Mouse (Mus musculus): Measurements from ENCODE around the gene 4921501E09Rik. TPM values are rescaled to one million over a fixed set of nuclear protein-coding genes. Genes with fewer than 3 reads are reported as not detected.

Gene 4921501E09Rik
- polyA plus RNA-seq (2014; fragmentation: Nextera tagmentation; extraction: Ambion mirVana), result not detected in 2 replicates

- no peak within 1 kb of the TSS for H3K27ac ChIP-seq (replicated peaks; ENCODE audit: low read depth, low read length)
- no peaks in the 10 kb centered on the region for H3K27me3 ChIP-seq (ENCODE audit: control insufficient read depth, insufficient read depth, low read length)
- no peak within 1 kb of the TSS for H3K4me3 ChIP-seq (replicated peaks; ENCODE audit: low read depth, low read length)
- no peaks in the 10 kb centered on the region for H3K4me1 ChIP-seq (ENCODE audit: control insufficient read depth, insufficient read depth, low read length)
- no peak within 1 kb of the TSS for H3K9ac ChIP-seq (replicated peaks; ENCODE audit: low read length)
- no peaks in the 10 kb centered on the region for H3K36me3 ChIP-seq (ENCODE audit: control insufficient read depth, insufficient read depth, low read length)
- H3K9me3 ChIP-seq (ENCODE audit: control insufficient read depth, low read length), result no peaks in the 10 kb centered on the region
- DNase-seq (no peak), ATAC-seq (ENCODE audit: low FRiP score, low TSS enrichment) (no peak)
- WGBS, result 51% methylated on average over 1 of the region's 1 CpGs
- no peak within 1 kb of the TSS for H3K4me2 ChIP-seq (ENCODE audit: low read length)
These were observed at the start of gene 4921501E09Rik for GRCm38 (mm10) chr17:33067958-33068357. Gene 4921501E09Rik (minus strand): TSS chr17:33068058.

GRCm38 (mm10) chr17:33097396-33097795 lies 29.5 kb upstream of the 4921501E09Rik start:
- no peaks in the 10 kb centered on the region for H3K27me3 ChIP-seq (ENCODE audit: control insufficient read depth, insufficient read depth, low read length)
- peaks cover 10% of the 10 kb centered on the region for H3K4me1 ChIP-seq (ENCODE audit: control insufficient read depth, insufficient read depth, low read length)
- 96% methylated on average over 2 of the region's 2 CpGs for WGBS
- H3K9ac ChIP-seq (replicated peaks; ENCODE audit: low read length), result no peak overlapping the region
- 0 out of 2 replicates have a peak, but pooled peaks cover 3% of the 10 kb centered on the region for H3K36me3 ChIP-seq (ENCODE audit: control insufficient read depth, insufficient read depth, low read length)
- H3K27ac ChIP-seq (replicated peaks; ENCODE audit: low read depth, low read length), result no peak overlapping the region
- ATAC-seq (ENCODE audit: low FRiP score, low TSS enrichment) (no peak), DNase-seq (no peak)
- no peak overlapping the region for H3K4me2 ChIP-seq (ENCODE audit: low read length)
- H3K9me3 ChIP-seq (ENCODE audit: control insufficient read depth, low read length), result no peaks in the 10 kb centered on the region
- no peak overlapping the region for H3K4me3 ChIP-seq (replicated peaks; ENCODE audit: low read depth, low read length)

- peak overlapping the region; percentile 86 for H3K4me2 ChIP-seq (ENCODE audit: low read length)
- peak overlapping the region; percentile 53 for H3K4me3 ChIP-seq (replicated peaks; ENCODE audit: low read depth, low read length)
- DNase-seq (peak; percentile 88), ATAC-seq (ENCODE audit: low FRiP score, low TSS enrichment) (peak; percentile 78)
- H3K27ac ChIP-seq (replicated peaks; ENCODE audit: low read depth, low read length), result peak overlapping the region; percentile 94
- H3K9ac ChIP-seq (replicated peaks; ENCODE audit: low read length), result peak overlapping the region; percentile 73
- H3K27me3 ChIP-seq (ENCODE audit: control insufficient read depth, insufficient read depth, low read length), result no peaks in the 10 kb centered on the region
- 2% methylated on average over 31 of the region's 31 CpGs for WGBS
- H3K9me3 ChIP-seq (ENCODE audit: control insufficient read depth, low read length), result no peaks in the 10 kb centered on the region
- no peaks in the 10 kb centered on the region for H3K36me3 ChIP-seq (ENCODE audit: control insufficient read depth, insufficient read depth, low read length)
- peaks cover 10% of the 10 kb centered on the region for H3K4me1 ChIP-seq (ENCODE audit: control insufficient read depth, insufficient read depth, low read length)
These were observed 24.7 kb upstream of the 4921501E09Rik start for GRCm38 (mm10) chr17:33092391-33093193.

- no peaks in the 10 kb centered on the region for H3K36me3 ChIP-seq (ENCODE audit: control insufficient read depth, insufficient read depth, low read length)
- H3K27me3 ChIP-seq (ENCODE audit: control insufficient read depth, insufficient read depth, low read length), result no peaks in the 10 kb centered on the region
- H3K27ac ChIP-seq (replicated peaks; ENCODE audit: low read depth, low read length), result peak overlapping the region; percentile 94; the same call in 1 of the 2 replicates
- peak overlapping the region; percentile 86 for H3K4me2 ChIP-seq (ENCODE audit: low read length)
- WGBS, result 49% methylated on average over 1 of the region's 1 CpGs
- DNase-seq, result no peak
- no peaks in the 10 kb centered on the region for H3K9me3 ChIP-seq (ENCODE audit: control insufficient read depth, low read length)
- peaks cover 10% of the 10 kb centered on the region for H3K4me1 ChIP-seq (ENCODE audit: control insufficient read depth, insufficient read depth, low read length)
- no peak overlapping the region for H3K9ac ChIP-seq (replicated peaks; ENCODE audit: low read length)
- H3K4me3 ChIP-seq (replicated peaks; ENCODE audit: low read depth, low read length), result peak overlapping the region; percentile 53; the same call in 1 of the 2 replicates
- no peak for ATAC-seq (ENCODE audit: low FRiP score, low TSS enrichment)
These were observed 23.8 kb upstream of the 4921501E09Rik start for GRCm38 (mm10) chr17:33091630-33092029.

- Histone ChIP-seq H3K9ac (replicated peaks; ENCODE audit: low read length) (peak within 1 kb of the TSS; percentile 78), H3K4me3 (replicated peaks; ENCODE audit: low read depth, low read length) (peak within 1 kb of the TSS; percentile 65), H3K4me2 (ENCODE audit: low read length) (peak within 1 kb of the TSS; percentile 68), H3K27me3 (ENCODE audit: control insufficient read depth, insufficient read depth, low read length) (no peaks in the 10 kb centered on the region), H3K9me3 (ENCODE audit: control insufficient read depth, low read length) (no peaks in the 10 kb centered on the region), H3K36me3 (ENCODE audit: control insufficient read depth, insufficient read depth, low read length) (no peaks in the 10 kb centered on the region), H3K4me1 (ENCODE audit: control insufficient read depth, insufficient read depth, low read length) (peaks cover 10% of the 10 kb centered on the region), H3K27ac (replicated peaks; ENCODE audit: low read depth, low read length) (peak within 1 kb of the TSS; percentile 89)
- DNase-seq, result peak; percentile 93
- 4% methylated on average over 34 of the region's 34 CpGs for WGBS
- ATAC-seq (ENCODE audit: low FRiP score, low TSS enrichment), result peak; percentile 89
These were observed 21.5 kb upstream of the 4921501E09Rik start, which contains the start of gene Zfp563 for GRCm38 (mm10) chr17:33089220-33089949. Gene Zfp563 (plus strand): TSS chr17:33089310.

GRCm38 (mm10) chr17:33063001-33063400 lies 4.9 kb downstream of the 4921501E09Rik start:
- no peaks in the 10 kb centered on the region for H3K36me3 ChIP-seq (ENCODE audit: control insufficient read depth, insufficient read depth, low read length)
- H3K4me2 ChIP-seq (ENCODE audit: low read length), result no peak overlapping the region
- no peaks in the 10 kb centered on the region for H3K4me1 ChIP-seq (ENCODE audit: control insufficient read depth, insufficient read depth, low read length)
- 0% methylated on average over 1 of the region's 1 CpGs for WGBS
- H3K9ac ChIP-seq (replicated peaks; ENCODE audit: low read length), result no peak overlapping the region
- ATAC-seq (ENCODE audit: low FRiP score, low TSS enrichment), result no peak
- no peaks in the 10 kb centered on the region for H3K27me3 ChIP-seq (ENCODE audit: control insufficient read depth, insufficient read depth, low read length)
- no peaks in the 10 kb centered on the region for H3K9me3 ChIP-seq (ENCODE audit: control insufficient read depth, low read length)
- DNase-seq, result no peak
- H3K27ac ChIP-seq (replicated peaks; ENCODE audit: low read depth, low read length), result no peak overlapping the region
- H3K4me3 ChIP-seq (replicated peaks; ENCODE audit: low read depth, low read length), result no peak overlapping the region

GRCm38 (mm10) chr17:33058791-33059190 lies 9.1 kb downstream of the 4921501E09Rik start:
- Histone ChIP-seq H3K4me2 (ENCODE audit: low read length) (no peak overlapping the region), H3K4me1 (ENCODE audit: control insufficient read depth, insufficient read depth, low read length) (no peaks in the 10 kb centered on the region), H3K4me3 (replicated peaks; ENCODE audit: low read depth, low read length) (no peak overlapping the region), H3K27me3 (ENCODE audit: control insufficient read depth, insufficient read depth, low read length) (no peaks in the 10 kb centered on the region), H3K9me3 (ENCODE audit: control insufficient read depth, low read length) (no peaks in the 10 kb centered on the region), H3K36me3 (ENCODE audit: control insufficient read depth, insufficient read depth, low read length) (no peaks in the 10 kb centered on the region), H3K9ac (replicated peaks; ENCODE audit: low read length) (no peak overlapping the region), H3K27ac (replicated peaks; ENCODE audit: low read depth, low read length) (no peak overlapping the region)
- DNase-seq, result no peak
- WGBS, result 6% methylated on average over 1 of the region's 1 CpGs
- no peak for ATAC-seq (ENCODE audit: low FRiP score, low TSS enrichment)

- peak; percentile 95 for ATAC-seq (ENCODE audit: low FRiP score, low TSS enrichment)
- Histone ChIP-seq H3K27me3 (ENCODE audit: control insufficient read depth, insufficient read depth, low read length) (no peaks in the 10 kb centered on the region), H3K9ac (replicated peaks; ENCODE audit: low read length) (peak within 1 kb of the TSS; percentile 84), H3K27ac (replicated peaks; ENCODE audit: low read depth, low read length) (peak within 1 kb of the TSS; percentile 87), H3K4me1 (ENCODE audit: control insufficient read depth, insufficient read depth, low read length) (0 out of 2 replicates have a peak, but pooled peaks cover 8% of the 10 kb centered on the region), H3K36me3 (ENCODE audit: control insufficient read depth, insufficient read depth, low read length) (no peaks in the 10 kb centered on the region), H3K9me3 (ENCODE audit: control insufficient read depth, low read length) (no peaks in the 10 kb centered on the region), H3K4me3 (replicated peaks; ENCODE audit: low read depth, low read length) (peak within 1 kb of the TSS; percentile 86), H3K4me2 (ENCODE audit: low read length) (peak within 1 kb of the TSS; percentile 67)
- WGBS, result 3% methylated on average over 27 of the region's 27 CpGs
- DNase-seq, result peak; percentile 93
These were observed 34.7 kb downstream of the 4921501E09Rik start, which contains the start of gene Zfp763 for GRCm38 (mm10) chr17:33032900-33033891. Gene Zfp763 (minus strand): TSS chr17:33033402.

All from midbrain, embryonic 14.5 days (tissue).